Mouse (Mus musculus): ENCODE data around the gene Plb1. TPM values are rescaled to one million over a fixed set of nuclear protein-coding genes. Genes with fewer than 3 reads are reported as not detected.

The Plb1 gene
- 0.96 TPM in 1 of 2 replicates, not detected in the other for polyA plus RNA-seq (2015; fragmentation: Nextera tagmentation; extraction: Ambion mirVana)

GRCm38 (mm10) chr5:32232474-32232873 lies at the start of gene Plb1:
TSS of gene Plb1 (plus strand) at chr5:32232708.
- H3K4me2 ChIP-seq, result no peak within 1 kb of the TSS
- H3K9me3 ChIP-seq (replicated peaks), result no peaks in the 10 kb centered on the region
- ATAC-seq (ENCODE audit: low FRiP score), result no peak
- WGBS, result 81% methylated on average over 9 of the region's 9 CpGs
- no peak within 1 kb of the TSS for H3K4me3 ChIP-seq (replicated peaks)
- no peaks in the 10 kb centered on the region for H3K27me3 ChIP-seq (replicated peaks)
- H3K36me3 ChIP-seq, result no peaks in the 10 kb centered on the region
- H3K27ac ChIP-seq (replicated peaks), result no peak within 1 kb of the TSS
- no peak within 1 kb of the TSS for H3K9ac ChIP-seq (replicated peaks)
- H3K4me1 ChIP-seq, result no peaks in the 10 kb centered on the region

GRCm38 (mm10) chr5:32182885-32183629 lies 49.5 kb upstream of the Plb1 start:
- Histone ChIP-seq H3K27ac (replicated peaks) (no peak overlapping the region), H3K36me3 (no peaks in the 10 kb centered on the region), H3K4me3 (replicated peaks) (no peak overlapping the region), H3K27me3 (replicated peaks) (no peaks in the 10 kb centered on the region), H3K9me3 (replicated peaks) (no peaks in the 10 kb centered on the region), H3K4me1 (no peaks in the 10 kb centered on the region), H3K9ac (replicated peaks) (no peak overlapping the region), H3K4me2 (no peak overlapping the region)
- ATAC-seq (ENCODE audit: low FRiP score), result no peak
- 67% methylated on average over 4 of the region's 4 CpGs for WGBS

- ATAC-seq (ENCODE audit: low FRiP score), result no peak
- Histone ChIP-seq H3K27me3 (replicated peaks) (no peaks in the 10 kb centered on the region), H3K4me1 (no peaks in the 10 kb centered on the region), H3K9ac (replicated peaks) (no peak overlapping the region), H3K27ac (replicated peaks) (no peak overlapping the region), H3K4me2 (no peak overlapping the region), H3K4me3 (replicated peaks) (no peak overlapping the region), H3K36me3 (no peaks in the 10 kb centered on the region), H3K9me3 (replicated peaks) (no peaks in the 10 kb centered on the region)
- 63% methylated on average over 11 of the region's 11 CpGs for WGBS
Measured at GRCm38 (mm10) chr5:32187717-32188116, 44.8 kb upstream of the Plb1 start.

- no peaks in the 10 kb centered on the region for H3K27me3 ChIP-seq (replicated peaks)
- H3K4me3 ChIP-seq (replicated peaks), result no peak overlapping the region
- ATAC-seq (ENCODE audit: low FRiP score), result no peak
- H3K9ac ChIP-seq (replicated peaks), result no peak overlapping the region
- H3K27ac ChIP-seq (replicated peaks), result no peak overlapping the region
- 95% methylated on average over 5 of the region's 5 CpGs for WGBS
- no peaks in the 10 kb centered on the region for H3K9me3 ChIP-seq (replicated peaks)
- H3K36me3 ChIP-seq, result no peaks in the 10 kb centered on the region
- no peaks in the 10 kb centered on the region for H3K4me1 ChIP-seq
- no peak overlapping the region for H3K4me2 ChIP-seq
Measured at GRCm38 (mm10) chr5:32191259-32191658, 41.2 kb upstream of the Plb1 start.

GRCm38 (mm10) chr5:32192016-32192845 lies 40.3 kb upstream of the Plb1 start:
- H3K4me2 ChIP-seq, result no peak overlapping the region
- ATAC-seq (ENCODE audit: low FRiP score), result no peak
- no peaks in the 10 kb centered on the region for H3K36me3 ChIP-seq
- no peaks in the 10 kb centered on the region for H3K27me3 ChIP-seq (replicated peaks)
- no peak overlapping the region for H3K4me3 ChIP-seq (replicated peaks)
- WGBS, result 90% methylated on average over 16 of the region's 16 CpGs
- H3K9me3 ChIP-seq (replicated peaks), result no peaks in the 10 kb centered on the region
- no peak overlapping the region for H3K27ac ChIP-seq (replicated peaks)
- H3K9ac ChIP-seq (replicated peaks), result no peak overlapping the region
- no peaks in the 10 kb centered on the region for H3K4me1 ChIP-seq

GRCm38 (mm10) chr5:32194236-32194635 lies 38.3 kb upstream of the Plb1 start:
- no peak for ATAC-seq (ENCODE audit: low FRiP score)
- Histone ChIP-seq H3K9me3 (replicated peaks) (no peaks in the 10 kb centered on the region), H3K9ac (replicated peaks) (no peak overlapping the region), H3K36me3 (no peaks in the 10 kb centered on the region), H3K27ac (replicated peaks) (no peak overlapping the region), H3K4me2 (no peak overlapping the region), H3K4me3 (replicated peaks) (no peak overlapping the region), H3K27me3 (replicated peaks) (no peaks in the 10 kb centered on the region), H3K4me1 (no peaks in the 10 kb centered on the region)
- 86% methylated on average over 4 of the region's 4 CpGs for WGBS

- no peak overlapping the region for H3K4me3 ChIP-seq (replicated peaks)
- WGBS, result 62% methylated on average over 12 of the region's 12 CpGs
- H3K27me3 ChIP-seq (replicated peaks), result no peaks in the 10 kb centered on the region
- H3K9ac ChIP-seq (replicated peaks), result no peak overlapping the region
- H3K4me2 ChIP-seq, result no peak overlapping the region
- no peak overlapping the region for H3K27ac ChIP-seq (replicated peaks)
- no peaks in the 10 kb centered on the region for H3K36me3 ChIP-seq
- H3K9me3 ChIP-seq (replicated peaks), result no peaks in the 10 kb centered on the region
- H3K4me1 ChIP-seq, result no peaks in the 10 kb centered on the region
- no peak for ATAC-seq (ENCODE audit: low FRiP score)
Measured at GRCm38 (mm10) chr5:32195857-32196609, 36.5 kb upstream of the Plb1 start.

- ATAC-seq (ENCODE audit: low FRiP score), result no peak
- H3K4me3 ChIP-seq (replicated peaks), result no peak overlapping the region
- 16% methylated on average over 4 of the region's 4 CpGs for WGBS
Measured at GRCm38 (mm10) chr5:32197698-32198097, 34.8 kb upstream of the Plb1 start.

GRCm38 (mm10) chr5:32199136-32199535 lies 33.4 kb upstream of the Plb1 start:
- Histone ChIP-seq H3K4me3 (replicated peaks) (no peak overlapping the region), H3K36me3 (no peaks in the 10 kb centered on the region), H3K9me3 (replicated peaks) (no peaks in the 10 kb centered on the region), H3K9ac (replicated peaks) (no peak overlapping the region), H3K4me2 (no peak overlapping the region), H3K4me1 (no peaks in the 10 kb centered on the region), H3K27ac (replicated peaks) (no peak overlapping the region), H3K27me3 (replicated peaks) (no peaks in the 10 kb centered on the region)
- ATAC-seq (ENCODE audit: low FRiP score), result no peak
- 86% methylated on average over 3 of the region's 3 CpGs for WGBS

More at GRCm38 (mm10) chr5:32197698-32198097, 34.8 kb upstream of the Plb1 start:
- no peaks in the 10 kb centered on the region for H3K4me1 ChIP-seq
- H3K4me2 ChIP-seq, result no peak overlapping the region
- H3K9me3 ChIP-seq (replicated peaks), result no peaks in the 10 kb centered on the region
- H3K9ac ChIP-seq (replicated peaks), result no peak overlapping the region
- no peak overlapping the region for H3K27ac ChIP-seq (replicated peaks)
- no peaks in the 10 kb centered on the region for H3K36me3 ChIP-seq
- H3K27me3 ChIP-seq (replicated peaks), result no peaks in the 10 kb centered on the region

- Histone ChIP-seq H3K27me3 (replicated peaks) (no peaks in the 10 kb centered on the region), H3K27ac (replicated peaks) (no peak overlapping the region), H3K9me3 (replicated peaks) (no peaks in the 10 kb centered on the region), H3K4me1 (no peaks in the 10 kb centered on the region), H3K4me2 (no peak overlapping the region), H3K36me3 (no peaks in the 10 kb centered on the region), H3K4me3 (replicated peaks) (no peak overlapping the region), H3K9ac (replicated peaks) (no peak overlapping the region)
- 96% methylated on average over 3 of the region's 3 CpGs for WGBS
- no peak for ATAC-seq (ENCODE audit: low FRiP score)
Measured at GRCm38 (mm10) chr5:32199594-32199993, 32.9 kb upstream of the Plb1 start.

GRCm38 (mm10) chr5:32204653-32205052 lies 27.9 kb upstream of the Plb1 start:
- H3K9ac ChIP-seq (replicated peaks), result no peak overlapping the region
- H3K36me3 ChIP-seq, result no peaks in the 10 kb centered on the region
- H3K4me2 ChIP-seq, result no peak overlapping the region
- H3K4me1 ChIP-seq, result no peaks in the 10 kb centered on the region
- H3K27ac ChIP-seq (replicated peaks), result no peak overlapping the region
- 70% methylated on average over 4 of the region's 4 CpGs for WGBS
- no peaks in the 10 kb centered on the region for H3K27me3 ChIP-seq (replicated peaks)
- H3K9me3 ChIP-seq (replicated peaks), result no peaks in the 10 kb centered on the region
- H3K4me3 ChIP-seq (replicated peaks), result no peak overlapping the region
- no peak for ATAC-seq (ENCODE audit: low FRiP score)
